Mouse (Mus musculus): ENCODE data around the gene Col18a1.

Col18a1 gene

DNA sequence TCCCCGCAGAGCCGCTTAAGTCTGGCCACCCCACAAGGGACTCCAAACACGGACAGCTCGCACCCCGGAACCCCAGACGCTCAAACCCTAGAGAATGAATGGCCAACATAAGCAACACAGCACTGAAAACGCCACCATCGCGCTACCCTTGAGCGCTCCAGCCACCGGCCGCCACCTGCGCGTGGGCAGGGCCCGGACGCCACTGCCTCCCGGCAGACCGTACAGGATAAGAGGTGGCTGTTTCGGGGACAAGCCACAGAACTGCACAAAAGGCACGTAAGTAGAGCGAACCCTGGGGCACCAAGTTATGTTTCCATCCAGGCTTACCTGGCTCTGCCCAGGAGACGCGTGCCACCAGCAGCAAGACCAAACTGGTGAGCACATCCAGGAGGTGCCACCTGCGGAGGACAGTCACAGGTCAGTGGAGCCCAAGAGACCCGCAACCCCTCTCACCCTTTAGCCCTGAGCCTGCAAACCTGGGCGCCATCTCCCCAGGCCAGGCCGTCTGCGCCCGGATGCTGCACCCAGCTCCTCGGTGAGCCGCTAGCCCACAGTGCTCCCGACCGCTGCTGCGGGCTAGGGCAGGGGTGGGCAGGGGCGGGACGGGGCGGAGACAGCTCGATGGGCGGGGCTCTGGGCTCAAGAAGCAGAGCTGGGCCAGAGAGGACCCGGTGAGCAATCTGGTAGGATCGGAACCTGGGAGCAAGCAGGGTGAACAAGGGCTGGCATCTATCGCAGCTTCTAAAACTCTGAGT is at the start of gene Col18a1:
Col18a1 (minus strand) TSS at position 586 of the 755 bp plus-strand sequence.
- CTCF ChIA-PET, result no interaction called here

DNA sequence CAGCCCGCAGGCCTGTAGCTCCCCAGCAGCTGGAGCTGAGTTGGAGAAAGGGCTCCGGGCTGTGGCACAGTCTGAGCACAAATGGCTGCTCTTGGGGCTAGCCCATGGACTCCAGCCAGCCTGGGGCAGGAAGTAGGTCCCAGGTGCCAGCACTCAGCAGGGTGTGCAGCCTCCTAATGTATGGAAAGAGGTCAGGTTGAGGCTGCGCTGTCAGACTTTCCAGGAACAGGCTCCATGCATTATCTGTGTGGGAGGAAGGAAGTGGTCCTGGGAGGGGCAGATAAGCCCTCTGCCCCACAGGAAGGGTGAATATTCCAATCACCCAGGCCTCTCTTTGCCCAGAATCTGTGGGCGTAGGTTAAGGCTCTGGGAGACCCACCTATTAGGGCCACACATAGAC is 49.3 kb upstream of the Col18a1 start:
- CTCF ChIA-PET, result no interaction called here

DNA sequence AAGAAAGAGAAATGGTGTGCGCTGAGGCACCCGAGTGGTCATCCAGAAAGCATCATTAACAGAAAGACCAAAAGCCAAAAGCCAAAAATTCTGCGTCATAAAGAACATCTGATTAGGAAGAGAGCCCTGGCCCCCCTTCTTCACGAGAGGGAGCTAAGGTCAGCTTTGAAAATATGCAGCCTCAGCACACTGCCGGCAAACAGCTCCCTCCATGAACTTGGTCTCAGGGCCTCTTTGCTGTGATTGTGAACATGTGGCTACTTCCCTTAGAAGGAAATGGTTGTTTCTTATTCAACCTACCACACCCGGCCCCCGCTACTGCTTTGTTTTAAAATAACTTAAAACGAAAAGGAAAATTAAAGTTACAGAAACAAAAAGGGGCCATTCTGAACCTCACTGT is 48.2 kb upstream of the Col18a1 start:
- CTCF ChIA-PET, result no interaction called here

DNA sequence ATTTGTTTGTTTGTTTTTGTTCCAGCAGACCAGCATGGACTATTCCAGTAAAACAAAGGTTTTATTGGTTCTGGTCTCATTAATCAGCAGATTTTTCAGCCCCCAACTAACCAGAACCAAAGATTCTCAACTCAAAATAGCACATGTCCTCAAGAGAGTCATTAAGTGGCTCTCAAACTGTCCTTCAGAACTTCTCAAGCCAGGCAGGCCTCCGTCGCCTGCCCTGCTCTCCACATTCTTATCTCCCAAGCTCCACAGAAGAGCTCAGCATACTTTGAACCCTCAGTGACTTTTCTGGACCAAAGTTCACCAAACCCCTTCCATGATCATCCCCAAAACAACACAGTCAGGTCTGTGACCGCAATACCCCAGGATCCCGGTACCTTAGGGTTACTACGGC is 47.1 kb upstream of the Col18a1 start:
- CTCF ChIA-PET, result no interaction called here

DNA sequence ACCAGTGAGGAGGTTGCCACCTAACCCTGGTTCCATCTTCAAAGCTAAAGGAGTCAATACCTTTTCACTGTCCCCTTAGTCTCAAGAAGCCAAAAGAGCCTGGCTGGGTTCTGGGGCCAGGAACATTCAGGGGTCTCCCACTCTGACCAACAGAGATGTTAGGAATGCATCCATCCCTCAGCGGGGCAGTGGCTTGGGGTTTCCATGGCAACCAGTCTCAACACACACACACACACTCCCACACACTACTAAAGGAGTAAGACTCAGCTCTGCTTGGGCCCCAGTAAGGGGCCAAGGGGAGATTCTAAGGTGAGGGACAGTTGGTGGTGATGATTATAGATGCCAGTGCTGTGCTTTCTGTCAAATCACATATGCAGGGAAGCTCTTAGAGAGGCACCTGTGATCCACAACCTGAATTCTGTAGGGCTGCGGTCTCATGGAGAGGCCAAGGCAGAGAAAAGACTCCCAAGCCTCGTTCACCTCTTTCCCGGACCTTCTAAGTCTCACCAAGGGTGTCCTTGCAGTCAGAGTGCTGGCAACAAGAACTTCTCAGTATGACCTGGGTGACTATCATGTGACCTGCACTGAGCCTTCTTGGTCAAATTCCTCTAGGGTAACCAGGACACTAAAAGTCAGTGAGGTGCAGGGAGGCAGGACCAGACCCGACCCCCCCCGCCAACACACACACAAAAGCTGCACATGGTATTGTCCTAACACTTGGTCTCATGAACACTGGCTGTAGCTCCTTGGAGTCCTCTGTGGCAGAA is 46.2 kb upstream of the Col18a1 start:
- CTCF ChIA-PET, result no interaction called here

DNA sequence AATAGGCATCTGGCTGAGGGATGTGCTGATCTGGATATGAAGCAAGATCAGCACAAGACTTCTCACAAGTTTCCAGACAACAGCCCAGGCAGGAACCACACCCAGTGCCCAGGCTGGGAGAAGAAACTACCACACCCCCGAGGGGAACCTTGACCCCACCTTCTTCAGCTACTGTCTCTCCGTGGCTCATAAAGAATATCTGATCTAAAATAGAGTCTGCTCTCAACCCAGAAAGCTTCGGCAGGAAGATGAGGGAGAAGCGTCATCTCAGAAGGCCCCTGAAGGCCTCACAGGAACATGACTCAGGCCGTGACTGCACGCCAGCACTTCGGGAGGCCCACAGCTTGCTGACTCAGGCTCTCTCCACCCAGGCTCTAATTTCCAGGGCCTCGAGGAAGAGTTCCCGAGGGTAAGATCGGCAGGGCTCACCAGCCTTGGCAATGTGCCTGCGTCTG is 44.8 kb upstream of the Col18a1 start:
- CTCF ChIA-PET, result no interaction called here

DNA sequence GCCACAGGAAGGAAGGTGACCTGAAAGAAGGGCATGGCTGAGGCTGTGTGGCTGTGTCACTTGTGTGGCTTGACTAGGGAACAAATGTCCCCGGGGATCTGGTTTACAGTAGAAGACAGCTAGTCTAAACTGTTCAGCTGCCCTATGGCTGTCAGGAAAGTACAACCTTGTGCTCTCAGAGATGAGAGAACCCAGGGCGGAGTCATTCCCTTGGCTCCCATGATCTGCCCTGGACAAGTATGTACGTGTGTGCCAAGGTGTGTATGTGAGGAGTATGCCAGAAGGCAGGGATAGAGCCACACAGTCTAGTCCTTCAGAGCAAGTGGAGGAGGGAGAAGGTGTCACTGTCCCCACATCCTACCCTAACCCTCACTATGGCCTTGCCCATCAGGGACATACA is 44.3 kb upstream of the Col18a1 start:
- CTCF ChIA-PET, result no interaction called here

DNA sequence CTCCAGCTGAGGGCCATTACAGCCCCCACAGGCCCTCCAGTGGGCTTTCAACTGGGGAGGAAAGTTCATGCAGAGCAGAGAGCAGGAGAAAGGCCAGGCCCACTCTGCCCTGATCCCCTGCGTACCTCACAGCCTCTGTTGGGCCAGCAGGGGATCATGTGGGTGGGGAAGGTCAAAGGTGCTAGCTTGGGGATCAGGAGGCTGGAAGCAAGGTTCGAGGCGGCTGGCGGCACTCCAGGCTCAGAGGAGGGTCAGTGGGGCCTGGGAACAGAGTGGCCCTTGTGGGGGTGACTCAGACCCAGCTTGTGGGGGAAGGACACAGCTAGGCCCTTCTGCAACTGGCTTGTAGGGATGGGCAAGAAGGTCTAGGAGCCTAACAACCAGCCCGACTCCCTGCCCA is 42.9 kb upstream of the Col18a1 start:
- CTCF ChIA-PET, result no interaction called here

DNA sequence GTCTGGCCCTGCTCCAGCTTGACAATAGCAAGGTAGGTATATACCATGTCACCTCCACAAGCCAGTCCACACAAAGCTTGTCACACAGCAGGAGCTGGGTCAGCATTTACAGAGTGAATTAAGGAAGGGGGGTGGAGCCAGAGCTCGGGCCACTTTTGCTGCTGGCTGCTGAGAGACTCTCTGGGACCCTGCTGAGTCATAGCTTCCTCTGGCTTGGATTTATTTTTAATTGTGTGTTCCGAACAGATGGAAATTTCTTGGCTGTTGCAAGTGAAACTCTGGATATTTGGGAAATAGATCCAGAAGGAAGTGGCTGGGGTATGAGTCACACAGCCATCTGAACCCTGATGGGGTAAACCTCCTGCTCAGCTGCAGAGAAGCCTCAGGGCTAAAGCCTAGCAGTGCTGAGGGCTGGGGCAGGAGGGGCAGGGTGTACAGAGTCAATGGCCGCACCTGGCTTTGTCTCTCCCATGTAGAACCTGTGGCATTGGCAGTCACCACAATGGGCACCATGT is 40.3 kb upstream of the Col18a1 start:
- CTCF ChIA-PET, result no interaction called here

DNA sequence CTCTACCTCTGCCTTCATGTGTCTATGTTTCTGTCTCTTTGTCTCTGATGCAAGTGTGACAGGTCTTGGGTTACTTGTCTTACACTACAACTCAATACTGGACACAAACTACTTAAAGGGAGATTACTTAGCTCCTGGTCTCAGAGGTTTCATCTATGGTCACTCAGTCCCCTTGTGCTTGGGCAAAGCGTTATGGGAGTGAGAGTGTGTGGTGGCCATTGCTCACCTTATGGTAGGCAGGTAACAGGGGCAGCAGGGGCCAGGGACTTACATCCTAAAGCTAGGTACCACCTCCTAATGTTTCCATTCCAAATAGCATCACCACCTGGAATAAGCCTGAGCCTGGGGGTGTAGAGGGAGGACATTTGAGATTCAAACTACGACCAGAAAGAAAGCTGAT is 39.8 kb upstream of the Col18a1 start:
- CTCF ChIA-PET, result no interaction called here

DNA sequence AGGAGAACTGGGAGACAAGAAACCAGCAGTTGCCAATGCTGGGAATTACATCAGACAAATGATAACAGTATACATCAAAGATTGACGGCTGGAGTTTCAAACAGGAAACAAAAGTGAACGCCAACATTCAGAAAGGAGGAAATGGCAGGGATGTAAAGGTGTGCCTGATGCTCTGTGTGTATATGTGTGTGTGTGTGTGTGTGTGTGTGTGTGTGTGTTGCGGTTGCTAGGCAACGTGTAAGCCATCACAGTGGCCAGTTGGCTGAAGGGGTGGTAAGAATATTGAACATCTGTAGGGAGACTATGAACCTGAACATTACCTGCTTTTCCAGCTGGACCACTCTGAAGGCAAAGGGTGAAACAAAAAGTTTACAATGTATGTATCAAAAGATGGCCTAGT is 37.6 kb upstream of the Col18a1 start:
- CTCF ChIA-PET, result no interaction called here

DNA sequence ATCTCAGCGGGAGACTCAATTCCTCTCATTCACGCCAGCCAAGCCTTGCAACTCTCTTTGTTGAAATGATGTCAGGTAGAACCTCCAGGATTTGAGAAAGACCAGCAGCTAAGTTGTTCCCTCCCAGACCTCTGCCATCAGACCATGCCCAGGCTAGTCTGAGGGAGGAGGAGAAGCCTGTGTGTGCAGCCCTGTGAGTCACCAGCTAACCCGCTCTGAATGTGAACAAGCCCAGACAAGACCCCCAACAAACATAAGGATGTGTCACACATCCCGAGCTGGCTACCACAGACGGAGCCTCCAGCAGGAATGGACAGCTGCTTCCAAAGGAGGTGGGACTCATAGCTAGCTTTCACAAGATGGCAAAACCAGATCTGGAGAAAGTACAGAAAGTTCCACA is 35.6 kb upstream of the Col18a1 start:
- CTCF ChIA-PET, result no interaction called here

DNA sequence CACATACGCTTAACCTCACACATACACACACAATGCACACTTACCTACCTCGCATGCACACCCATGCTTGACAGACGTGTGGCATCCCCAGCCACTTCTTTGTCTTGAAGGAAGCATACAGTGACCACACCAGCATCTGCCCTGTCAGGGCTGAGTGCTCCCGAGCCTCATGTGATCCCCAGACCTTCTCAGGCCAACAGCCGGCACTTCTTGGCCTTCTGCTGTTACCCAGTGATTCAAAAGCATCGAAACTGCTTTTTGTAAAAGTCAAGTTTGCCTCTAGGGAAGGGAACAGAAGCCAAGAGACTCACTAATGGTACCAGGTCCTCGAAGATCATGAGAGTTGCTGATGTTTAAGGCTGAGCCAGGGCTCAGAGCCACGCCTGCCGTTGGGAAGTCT is 33.9 kb upstream of the Col18a1 start:
- CTCF ChIA-PET, result no interaction called here

DNA sequence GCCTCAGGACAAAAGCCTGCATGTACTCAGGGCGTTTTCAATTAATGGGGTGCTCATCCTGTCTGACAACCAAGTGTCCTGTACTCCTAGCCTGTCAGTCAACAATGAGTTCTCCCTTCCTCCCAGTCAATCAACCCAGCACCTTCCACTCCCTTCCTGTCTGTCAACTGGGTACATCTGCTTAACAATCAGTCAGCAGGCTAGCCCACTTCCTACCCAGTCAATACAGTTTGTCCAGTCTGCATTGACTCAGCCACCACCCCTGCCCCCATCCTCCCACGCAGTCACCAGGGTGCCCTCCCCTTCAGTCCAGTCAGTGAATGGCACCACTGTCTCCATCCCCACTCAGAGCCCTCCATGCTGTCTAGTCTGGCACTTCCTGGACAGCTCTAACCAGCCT is 32.9 kb upstream of the Col18a1 start:
- CTCF ChIA-PET, result no interaction called here

DNA sequence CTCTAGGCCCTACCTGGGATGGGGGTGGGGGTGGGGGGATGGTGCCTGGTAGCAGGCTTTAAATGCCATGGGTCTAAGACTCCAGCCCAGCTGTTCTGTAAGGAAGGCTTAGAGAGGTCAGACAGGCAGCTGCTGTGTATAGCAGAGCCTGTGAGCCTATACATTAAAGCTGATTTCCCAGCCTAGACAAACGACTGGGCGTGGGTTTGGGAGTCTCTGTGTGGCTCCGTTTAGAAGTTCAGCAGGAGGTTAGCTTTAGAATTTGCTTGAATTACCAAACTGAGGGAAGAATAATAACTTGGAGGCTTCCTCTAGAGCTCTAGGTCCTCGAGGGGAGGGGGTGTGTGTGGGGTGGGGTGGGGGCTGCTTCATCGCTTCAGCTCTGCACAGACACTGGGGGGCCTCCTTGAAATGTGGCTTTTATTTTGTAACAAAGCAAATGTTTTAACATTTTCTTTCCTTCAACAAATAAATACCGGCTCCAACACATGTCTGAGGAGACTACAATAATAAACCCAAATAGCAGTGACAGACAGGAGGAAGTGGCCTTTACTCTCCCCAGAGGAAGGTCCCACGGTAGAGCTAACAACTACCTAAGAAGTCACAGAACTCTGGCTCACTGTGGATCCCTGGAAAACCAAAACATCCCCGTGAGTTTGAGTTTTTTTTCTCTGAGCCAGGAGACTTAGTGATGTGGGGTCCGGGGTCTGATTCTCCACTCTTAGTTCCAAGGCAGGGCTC is 31.3 kb upstream of the Col18a1 start:
- CTCF ChIA-PET, result no interaction called here

DNA sequence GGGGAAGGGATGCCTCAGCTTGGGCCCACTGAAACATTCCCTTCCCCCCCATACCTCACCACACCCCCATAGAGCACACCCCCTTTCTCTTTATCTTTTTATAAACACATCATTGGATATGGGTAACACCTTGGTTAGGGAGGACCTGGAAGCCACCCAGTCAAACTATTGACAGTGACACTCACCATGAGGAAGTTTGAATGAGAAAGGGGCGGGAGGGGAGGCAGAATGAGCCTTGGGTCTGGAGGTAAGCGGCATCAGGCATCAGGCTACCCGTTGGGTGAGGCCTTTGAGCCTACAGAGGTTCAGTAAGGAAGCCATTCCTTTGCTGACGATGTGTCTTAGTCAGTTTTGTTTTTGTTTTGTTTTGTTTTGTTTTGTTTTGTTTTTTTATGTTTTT is 30.3 kb upstream of the Col18a1 start:
- CTCF ChIA-PET, result no interaction called here

DNA sequence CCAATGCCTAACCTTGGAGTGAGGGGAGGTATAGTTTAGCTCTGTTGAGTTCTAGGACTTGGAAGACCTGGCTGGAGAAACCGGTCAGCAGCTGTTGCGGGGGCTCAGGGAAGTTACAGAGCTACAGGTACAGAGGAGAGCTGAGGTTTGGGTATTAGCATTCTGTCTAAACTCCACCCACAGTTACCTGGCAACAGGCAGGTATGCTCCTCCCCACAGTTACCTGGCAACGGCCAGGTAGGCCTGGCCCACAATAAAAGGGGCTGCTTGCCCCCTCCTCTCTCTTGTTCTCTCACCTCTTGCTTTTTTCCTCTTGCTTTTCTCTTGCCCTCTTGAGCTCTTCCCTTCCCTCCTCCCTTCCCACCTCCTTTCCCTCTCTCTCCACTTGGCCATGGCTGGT is 29.8 kb upstream of the Col18a1 start:
- CTCF ChIA-PET, result interaction anchor here (0.5 kb wide), 1 partner anchor 48 kb away, joined by 4 read pairs; no protein-coding TSS in a partner anchor

DNA sequence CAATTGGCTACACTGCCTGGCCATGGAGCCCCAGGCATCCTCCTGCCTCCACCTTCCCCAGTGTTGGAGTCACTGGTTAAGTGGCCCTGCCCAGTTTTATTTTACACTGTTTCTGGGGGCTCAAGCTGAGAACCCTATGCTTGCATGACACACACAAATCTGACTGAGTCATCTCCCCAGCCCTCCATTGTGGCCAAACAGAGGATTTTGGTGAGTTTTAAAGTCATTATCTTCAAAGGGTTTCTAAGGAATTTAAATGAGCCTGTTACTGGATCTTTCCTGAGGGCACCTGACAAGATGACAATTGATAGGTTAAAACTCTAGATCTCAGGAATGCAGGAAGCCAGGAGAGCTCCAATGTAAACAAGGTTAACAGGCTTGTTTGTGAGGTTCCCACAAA is 27.1 kb upstream of the Col18a1 start:
- CTCF ChIA-PET, result no interaction called here

DNA sequence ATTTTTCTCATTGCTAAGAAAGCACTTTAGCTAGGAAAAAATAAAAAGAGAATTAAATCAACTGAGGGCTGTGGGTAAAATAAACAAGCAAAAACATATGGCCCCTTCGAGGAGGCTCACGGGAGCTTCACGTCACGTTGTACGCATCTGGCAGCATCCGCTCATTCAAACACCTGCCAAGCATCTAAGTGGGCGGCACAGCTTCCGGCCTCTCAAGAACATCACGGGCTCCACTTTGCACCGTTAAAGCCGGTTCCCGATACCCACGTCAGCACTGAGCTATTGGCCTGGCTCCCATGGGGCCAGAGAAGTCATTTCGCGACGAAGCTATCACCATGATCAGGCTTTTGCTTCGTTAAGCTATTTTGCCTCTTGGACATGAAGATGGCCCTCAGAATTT is 26.4 kb upstream of the Col18a1 start:
- CTCF ChIA-PET, result no interaction called here

DNA sequence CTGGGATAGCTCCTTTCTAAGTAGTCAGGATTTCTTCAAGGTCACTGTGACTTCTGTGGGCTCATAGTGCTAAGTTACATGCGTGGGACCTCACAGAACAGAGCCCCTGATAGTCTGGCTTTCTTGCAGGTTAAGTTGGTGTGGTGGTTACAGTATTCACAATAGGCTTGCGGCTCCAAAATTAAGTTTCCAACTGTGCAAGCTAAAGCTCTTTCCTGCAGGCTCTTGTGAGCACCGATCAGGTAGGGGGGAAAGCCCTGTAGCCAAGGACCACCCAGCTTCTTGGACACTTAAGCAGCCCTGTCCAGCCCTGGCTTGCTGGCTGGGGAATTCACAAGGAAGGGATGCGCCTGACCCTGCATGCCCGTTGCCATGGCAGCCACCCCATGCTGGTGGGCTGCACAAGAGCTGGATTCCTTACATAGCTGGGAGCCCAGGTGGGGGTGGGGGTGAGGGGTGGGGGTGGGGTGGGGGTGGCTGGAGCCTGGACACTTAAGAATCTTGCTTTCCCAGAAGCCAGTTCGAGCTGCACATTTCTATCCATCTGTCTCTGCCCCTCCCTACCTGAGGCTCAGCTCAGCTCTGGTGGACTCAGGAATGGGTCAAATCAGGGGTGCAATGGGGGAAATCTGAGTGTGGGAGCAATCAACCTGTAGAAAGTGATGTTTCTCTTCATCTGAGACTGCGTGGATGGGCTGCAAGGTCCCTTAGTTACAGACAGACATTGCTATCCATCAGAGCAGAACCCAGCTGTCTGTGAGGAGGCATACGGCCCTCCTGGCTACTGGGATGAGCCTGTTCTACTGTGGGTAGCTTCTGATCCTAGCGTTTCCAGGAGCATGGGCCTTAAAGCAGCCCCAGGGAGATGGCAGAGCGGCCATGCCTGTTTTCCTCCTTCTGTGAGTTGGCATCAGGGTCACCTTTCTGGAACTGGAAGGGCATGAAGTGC is 24.9 kb upstream of the Col18a1 start:
- CTCF ChIA-PET, result no interaction called here

DNA sequence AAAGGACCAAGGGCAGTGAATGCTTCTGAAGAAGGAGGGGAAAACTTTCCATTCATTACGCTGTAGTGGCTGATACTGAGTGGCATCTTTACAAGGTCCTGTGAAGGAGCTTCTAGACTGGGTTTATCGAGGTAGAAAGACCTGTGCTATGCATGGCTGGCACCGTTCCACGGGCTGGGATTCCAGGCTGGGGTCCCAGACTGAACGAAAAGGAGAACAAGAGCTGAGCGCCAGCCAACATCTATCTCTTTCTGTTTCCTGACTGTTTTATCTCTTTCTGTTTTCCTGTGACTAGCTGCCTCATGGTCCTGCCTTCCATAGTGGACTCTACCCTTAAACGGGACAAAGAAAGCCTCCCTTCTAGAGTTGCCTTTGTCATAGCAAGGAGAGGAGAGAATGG is 21.1 kb upstream of the Col18a1 start:
- CTCF ChIA-PET, result no interaction called here
